Mouse (Mus musculus): ENCODE results near the gene Rcc2. TPM values are rescaled to one million over a fixed set of nuclear protein-coding genes. Genes with fewer than 3 reads are reported as not detected.

Rcc2 gene
- polyA plus RNA-seq, 1 experiment from 2014 or later = 29.0 TPM

DNA sequence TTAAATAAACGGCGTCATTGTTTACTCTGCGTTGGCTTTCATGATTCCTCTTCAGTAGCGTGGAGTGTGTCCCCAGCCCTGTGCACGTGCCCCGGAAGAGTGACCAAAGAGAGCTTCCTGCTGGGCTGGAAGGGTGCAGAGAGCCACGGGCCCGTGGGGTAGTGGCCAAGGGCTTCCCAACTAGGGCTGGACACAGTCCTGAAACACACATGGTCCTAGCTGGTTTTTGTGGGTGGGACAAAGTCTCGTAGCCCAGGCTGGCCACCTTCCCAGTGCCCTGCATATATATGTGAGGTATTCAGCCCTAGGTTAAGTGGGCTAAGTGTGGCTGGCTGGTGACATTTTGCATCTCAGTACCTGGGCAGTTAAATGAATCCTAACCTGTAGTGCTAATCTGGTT is 22.9 kb downstream of the Rcc2 start:
- H3K27me3 ChIP-seq (ENCODE audit: insufficient read depth, poor library complexity, severe bottlenecking) = no peaks in the 10 kb centered on the region
- 90% methylated on average over 9 of the region's 9 CpGs for WGBS
- H3K36me3 ChIP-seq = peaks cover 64% of the 10 kb centered on the region
- no peak overlapping the region for H3K4me3 ChIP-seq
- no peak for DNase-seq (ENCODE audit: low spot score)
- H3K4me1 ChIP-seq = peaks cover 23% of the 10 kb centered on the region
- H3K27ac ChIP-seq = no peak overlapping the region
- no peaks in the 10 kb centered on the region for H3K9me3 ChIP-seq

- Histone ChIP-seq H3K27ac (no peak overlapping the region), H3K4me1 (peaks cover 23% of the 10 kb centered on the region), H3K4me3 (no peak overlapping the region), H3K36me3 (peaks cover 58% of the 10 kb centered on the region), H3K27me3 (ENCODE audit: insufficient read depth, poor library complexity, severe bottlenecking) (no peaks in the 10 kb centered on the region), H3K9me3 (no peaks in the 10 kb centered on the region)
- 59% methylated on average over 5 of the region's 5 CpGs for WGBS
- DNase-seq (ENCODE audit: low spot score) = no peak
Measured at GRCm38 (mm10) chr4:140723801-140724200, 23.5 kb downstream of the Rcc2 start.

DNA sequence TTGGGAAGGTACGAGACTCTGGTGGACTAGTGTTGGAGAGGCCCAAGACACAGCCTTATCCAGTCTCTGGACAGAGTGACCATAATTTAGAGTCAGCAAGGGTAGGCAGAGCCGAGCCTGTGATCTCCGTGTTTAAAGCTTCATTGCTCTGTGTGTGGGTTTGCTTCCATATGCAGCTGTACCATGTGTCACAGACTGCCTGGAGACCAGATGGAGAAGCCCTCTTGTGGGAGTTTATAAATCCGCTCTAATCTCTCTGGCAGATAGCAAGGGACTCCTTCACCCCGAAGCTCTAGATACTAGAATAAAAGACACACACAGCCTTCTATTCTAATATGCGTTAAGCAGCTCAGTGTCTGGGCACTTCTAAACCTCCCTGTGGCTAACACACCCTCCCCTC is 24.4 kb downstream of the Rcc2 start:
- WGBS = 59% methylated on average over 6 of the region's 6 CpGs
- Histone ChIP-seq H3K4me1 (peaks cover 23% of the 10 kb centered on the region), H3K4me3 (no peak overlapping the region), H3K27ac (0 out of 2 replicates have a peak overlapping the region, but pooled peaks have one; percentile 1), H3K36me3 (peaks cover 48% of the 10 kb centered on the region), H3K9me3 (no peaks in the 10 kb centered on the region), H3K27me3 (ENCODE audit: insufficient read depth, poor library complexity, severe bottlenecking) (no peaks in the 10 kb centered on the region)
- no peak for DNase-seq (ENCODE audit: low spot score)

GRCm38 (mm10) chr4:140726907-140727306 is 26.6 kb downstream of the Rcc2 start:
- Histone ChIP-seq H3K9me3 (no peaks in the 10 kb centered on the region), H3K4me3 (no peak overlapping the region), H3K27me3 (ENCODE audit: insufficient read depth, poor library complexity, severe bottlenecking) (0 out of 2 replicates have a peak, but pooled peaks cover 5% of the 10 kb centered on the region), H3K27ac (no peak overlapping the region), H3K4me1 (peaks cover 15% of the 10 kb centered on the region), H3K36me3 (peaks cover 27% of the 10 kb centered on the region)
- WGBS = 80% methylated on average over 12 of the region's 12 CpGs
- no peak for DNase-seq (ENCODE audit: low spot score)

DNA sequence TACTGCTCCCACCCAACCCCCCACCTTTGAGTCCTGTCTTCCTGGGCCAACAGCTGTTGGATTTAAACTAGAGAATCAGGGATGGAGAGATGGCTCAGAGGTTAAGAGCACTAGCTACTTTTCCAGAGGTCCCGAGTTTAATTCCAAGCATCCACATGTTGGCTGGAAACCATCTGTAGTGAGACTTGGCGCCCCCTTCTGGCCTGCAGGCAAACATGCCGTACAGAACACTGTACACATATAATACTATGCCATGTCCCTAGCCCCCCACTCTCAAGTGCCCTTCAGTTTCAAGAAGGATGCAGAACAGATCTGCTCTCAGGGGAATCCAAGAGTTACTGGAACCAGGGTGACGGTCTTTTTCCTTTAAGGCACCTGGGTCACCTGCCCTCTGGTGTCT is 31.3 kb downstream of the Rcc2 start:
- no peak for DNase-seq (ENCODE audit: low spot score)
- Histone ChIP-seq H3K36me3 (no peaks in the 10 kb centered on the region), H3K4me3 (no peak overlapping the region), H3K9me3 (no peaks in the 10 kb centered on the region), H3K4me1 (peaks cover 8% of the 10 kb centered on the region), H3K27me3 (ENCODE audit: insufficient read depth, poor library complexity, severe bottlenecking) (0 out of 2 replicates have a peak, but pooled peaks cover 5% of the 10 kb centered on the region), H3K27ac (no peak overlapping the region)
- 74% methylated on average over 4 of the region's 4 CpGs for WGBS

GRCm38 (mm10) chr4:140732871-140733270 is 32.5 kb downstream of the Rcc2 start:
- H3K4me3 ChIP-seq = no peak overlapping the region
- no peaks in the 10 kb centered on the region for H3K9me3 ChIP-seq
- WGBS = 65% methylated on average over 7 of the region's 7 CpGs
- H3K27ac ChIP-seq = no peak overlapping the region
- H3K27me3 ChIP-seq (ENCODE audit: insufficient read depth, poor library complexity, severe bottlenecking) = 0 out of 2 replicates have a peak, but pooled peaks cover 5% of the 10 kb centered on the region
- no peak for DNase-seq (ENCODE audit: low spot score)
- peaks cover 8% of the 10 kb centered on the region for H3K4me1 ChIP-seq
- no peaks in the 10 kb centered on the region for H3K36me3 ChIP-seq

DNA sequence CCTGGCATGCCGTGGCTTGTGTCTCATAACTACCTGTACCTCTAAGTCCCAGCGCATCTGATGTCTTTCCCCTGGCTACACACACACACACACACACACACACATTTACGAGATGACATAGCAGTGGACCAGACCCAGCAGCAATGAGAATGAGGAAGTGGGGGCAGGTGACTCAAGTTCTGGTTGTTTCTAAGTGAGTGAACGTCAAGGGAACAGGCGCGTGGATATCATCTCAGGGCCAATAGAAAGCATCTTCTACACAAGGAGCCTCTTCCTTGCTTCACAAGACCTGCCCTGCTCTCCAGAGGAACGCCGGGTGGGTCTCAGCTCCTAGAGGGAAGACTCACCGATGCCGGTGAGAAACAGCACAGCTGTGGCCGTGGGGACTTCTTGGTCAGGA is 40.3 kb downstream of the Rcc2 start:
- Histone ChIP-seq H3K9me3 (no peaks in the 10 kb centered on the region), H3K4me1 (peaks cover 16% of the 10 kb centered on the region), H3K27me3 (ENCODE audit: insufficient read depth, poor library complexity, severe bottlenecking) (peaks cover 12% of the 10 kb centered on the region; the same call in 1 of the 2 replicates), H3K4me3 (no peak overlapping the region), H3K27ac (no peak overlapping the region), H3K36me3 (no peaks in the 10 kb centered on the region)
- no peak for DNase-seq (ENCODE audit: low spot score)
- 81% methylated on average over 11 of the region's 11 CpGs for WGBS

- H3K27me3 ChIP-seq (ENCODE audit: insufficient read depth, poor library complexity, severe bottlenecking) = peaks cover 16% of the 10 kb centered on the region; the same call in 1 of the 2 replicates
- no peak for DNase-seq (ENCODE audit: low spot score)
- H3K9me3 ChIP-seq = no peaks in the 10 kb centered on the region
- 86% methylated on average over 6 of the region's 6 CpGs for WGBS
- H3K27ac ChIP-seq = no peak overlapping the region
- no peaks in the 10 kb centered on the region for H3K36me3 ChIP-seq
- H3K4me3 ChIP-seq = no peak overlapping the region
- H3K4me1 ChIP-seq = peaks cover 16% of the 10 kb centered on the region
Measured at GRCm38 (mm10) chr4:140741401-140741800, 41.1 kb downstream of the Rcc2 start.

GRCm38 (mm10) chr4:140742543-140742942 is 42.2 kb downstream of the Rcc2 start, which contains the start of gene Padi6:
Gene Padi6, minus strand, starts transcription at chr4:140742643.
- no peak for DNase-seq (ENCODE audit: low spot score)
- no peaks in the 10 kb centered on the region for H3K36me3 ChIP-seq
- 58% methylated on average over 2 of the region's 2 CpGs for WGBS

GRCm38 (mm10) chr4:140743086-140743485 is 42.7 kb downstream of the Rcc2 start:
- peaks cover 21% of the 10 kb centered on the region; the same call in 1 of the 2 replicates for H3K27me3 ChIP-seq (ENCODE audit: insufficient read depth, poor library complexity, severe bottlenecking)
- DNase-seq (ENCODE audit: low spot score) = no peak
- 25% methylated on average over 4 of the region's 4 CpGs for WGBS
- H3K9me3 ChIP-seq = no peaks in the 10 kb centered on the region
- peaks cover 25% of the 10 kb centered on the region for H3K4me1 ChIP-seq
- no peak overlapping the region for H3K27ac ChIP-seq
- no peak overlapping the region for H3K4me3 ChIP-seq
- no peaks in the 10 kb centered on the region for H3K36me3 ChIP-seq

More at GRCm38 (mm10) chr4:140742543-140742942, 42.2 kb downstream of the Rcc2 start, which contains the start of gene Padi6:
- 0 out of 2 replicates have a peak within 1 kb of the TSS, but pooled peaks have one; percentile 6 for H3K27ac ChIP-seq
- no peak within 1 kb of the TSS for H3K4me3 ChIP-seq
- no peaks in the 10 kb centered on the region for H3K9me3 ChIP-seq
- peaks cover 21% of the 10 kb centered on the region; the same call in 1 of the 2 replicates for H3K27me3 ChIP-seq (ENCODE audit: insufficient read depth, poor library complexity, severe bottlenecking)
- H3K4me1 ChIP-seq = peaks cover 19% of the 10 kb centered on the region

- peaks cover 21% of the 10 kb centered on the region; the same call in 1 of the 2 replicates for H3K27me3 ChIP-seq (ENCODE audit: insufficient read depth, poor library complexity, severe bottlenecking)
- peak; percentile 87 for DNase-seq (ENCODE audit: low spot score)
- H3K4me3 ChIP-seq = no peak overlapping the region
- no peaks in the 10 kb centered on the region for H3K36me3 ChIP-seq
- H3K27ac ChIP-seq = no peak overlapping the region
- WGBS = 12% methylated on average over 3 of the region's 3 CpGs
- peaks cover 33% of the 10 kb centered on the region for H3K4me1 ChIP-seq
- H3K9me3 ChIP-seq = no peaks in the 10 kb centered on the region
Measured at GRCm38 (mm10) chr4:140744654-140745053, 44.3 kb downstream of the Rcc2 start.

GRCm38 (mm10) chr4:140747978-140748377 is 47.6 kb downstream of the Rcc2 start:
- Histone ChIP-seq H3K27ac (peak overlapping the region; percentile 88), H3K27me3 (ENCODE audit: insufficient read depth, poor library complexity, severe bottlenecking) (peaks cover 21% of the 10 kb centered on the region; the same call in 1 of the 2 replicates), H3K36me3 (no peaks in the 10 kb centered on the region), H3K4me1 (peaks cover 39% of the 10 kb centered on the region), H3K4me3 (peak overlapping the region; percentile 25; the same call in 1 of the 2 replicates), H3K9me3 (no peaks in the 10 kb centered on the region)
- 7% methylated on average over 12 of the region's 12 CpGs for WGBS
- DNase-seq (ENCODE audit: low spot score) = peak; percentile 90

DNA sequence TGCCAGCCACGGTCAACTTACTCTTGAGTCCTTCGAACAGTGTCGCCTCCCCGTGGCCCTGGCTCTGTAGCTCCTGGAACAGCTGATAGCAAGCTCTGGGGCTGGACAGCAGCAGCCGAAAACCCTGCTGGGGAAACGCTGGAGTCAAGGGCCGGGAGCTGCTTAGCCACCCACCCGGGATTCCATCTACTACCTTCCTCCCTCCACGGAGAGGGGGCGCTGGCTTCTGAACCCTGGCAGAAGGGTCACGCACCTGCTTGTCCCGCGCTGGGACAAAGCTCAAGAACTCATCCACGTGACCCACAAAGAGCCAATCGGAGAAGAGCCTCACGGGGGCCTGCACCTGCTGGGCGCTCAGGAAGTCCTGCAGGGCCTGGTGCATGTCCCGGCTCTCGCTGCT is 50.0 kb downstream of the Rcc2 start:
- 9% methylated on average over 19 of the region's 19 CpGs for WGBS
- Histone ChIP-seq H3K9me3 (no peaks in the 10 kb centered on the region), H3K27ac (peak overlapping the region; percentile 65; the same call in 1 of the 2 replicates), H3K4me1 (peaks cover 43% of the 10 kb centered on the region), H3K27me3 (ENCODE audit: insufficient read depth, poor library complexity, severe bottlenecking) (peaks cover 21% of the 10 kb centered on the region; the same call in 1 of the 2 replicates), H3K4me3 (peak overlapping the region; percentile 42), H3K36me3 (no peaks in the 10 kb centered on the region)
- DNase-seq (ENCODE audit: low spot score) = peak; percentile 87
